Mouse (Mus musculus) right cerebral cortex, adult 18-20 months (tissue): ENCODE data around the gene Nfatc2ip.
A peak's percentile ranks its signal among the peaks of the same experiment; 100 is the strongest.

Experiments used
- DNase-seq: peaks from one replicate; pipeline ENCODE4 v3.0.0; 2022; ENCODE audit warnings: mixed read lengths

Gene Nfatc2ip

GRCm38 (mm10) chr7:126396298-126397119 lies at the start of gene Nfatc2ip:
Gene Nfatc2ip, minus strand, starts transcription at chr7:126396737.
- DNase-seq = peak; percentile 95

GRCm38 (mm10) chr7:126446217-126446616 lies 49.7 kb upstream of the Nfatc2ip start:
- no peak for DNase-seq

DNA sequence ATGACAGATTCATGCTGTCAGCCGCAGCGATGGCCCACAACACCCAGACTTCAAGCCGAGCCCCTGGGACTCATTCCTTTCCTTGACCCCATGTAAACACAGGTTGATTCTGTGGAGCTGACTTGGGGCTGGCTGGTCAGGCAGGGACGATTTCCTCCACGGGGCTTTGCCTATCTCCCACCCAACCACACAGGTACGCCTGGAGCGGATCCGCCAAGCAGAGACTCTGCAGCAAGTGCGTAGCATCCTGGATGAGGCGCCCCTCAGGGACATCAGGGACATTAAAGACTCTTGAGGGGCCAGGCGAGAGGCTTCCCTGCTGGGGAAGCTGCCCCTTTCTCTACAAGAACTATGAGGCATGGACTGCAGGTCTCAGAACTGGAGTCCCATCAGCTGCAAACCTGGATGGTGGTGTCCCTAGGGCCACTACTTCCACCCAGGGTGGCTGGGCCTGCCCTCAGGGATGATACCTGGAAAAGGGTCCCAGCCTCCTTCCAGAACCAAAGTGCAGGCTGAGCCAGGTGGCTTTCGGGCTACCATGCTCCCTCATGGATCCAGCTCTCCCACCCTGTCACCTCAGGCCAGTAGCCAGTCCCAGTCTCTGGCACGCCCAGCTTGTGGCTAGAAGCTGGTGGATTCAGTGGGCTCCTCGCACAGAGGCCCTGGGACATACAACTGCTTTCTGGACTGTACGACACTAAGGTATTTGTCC lies 48.7 kb upstream of the Nfatc2ip start:
- DNase-seq = no peak

GRCm38 (mm10) chr7:126444536-126444935 lies 48.0 kb upstream of the Nfatc2ip start:
- no peak for DNase-seq

DNA sequence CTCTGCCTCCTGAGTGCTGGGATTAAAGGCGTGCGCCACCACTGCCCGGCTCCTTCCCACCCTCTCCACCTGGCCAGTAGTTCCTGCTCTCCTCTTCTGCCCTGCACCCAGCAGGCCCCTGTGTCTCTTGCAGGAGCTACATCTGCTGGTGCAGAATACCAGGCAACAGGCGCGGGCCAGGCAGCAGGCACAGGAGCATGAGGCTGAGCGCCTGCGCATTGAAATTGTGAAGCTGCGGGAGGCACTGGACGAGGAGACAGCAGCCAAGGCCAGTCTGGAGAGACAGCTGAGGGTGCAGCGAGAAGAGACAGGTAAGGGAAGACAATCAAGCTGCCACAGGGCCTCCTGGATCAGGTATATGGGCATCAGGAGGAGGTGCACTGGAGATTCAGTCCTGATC lies 47.5 kb upstream of the Nfatc2ip start:
- DNase-seq = no peak

DNA sequence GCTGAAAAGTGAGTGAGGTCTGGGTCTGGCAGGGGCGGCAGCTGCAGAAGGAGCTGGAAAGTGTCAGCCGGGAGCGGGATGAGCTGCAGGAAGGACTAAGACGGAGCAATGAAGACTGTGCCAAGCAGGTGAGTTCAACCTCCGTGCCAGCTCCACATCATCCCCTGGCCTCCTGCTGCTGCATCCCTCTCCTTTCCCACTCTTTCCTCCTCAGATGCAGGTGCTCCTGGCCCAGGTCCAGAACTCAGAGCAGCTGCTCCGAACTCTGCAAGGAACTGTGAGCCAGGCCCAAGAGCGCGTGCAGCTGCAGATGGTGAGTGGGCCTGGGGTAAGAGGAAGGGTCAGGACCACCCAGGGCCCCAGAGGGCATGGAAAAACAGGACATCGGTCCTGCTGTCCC lies 43.6 kb upstream of the Nfatc2ip start:
- DNase-seq = no peak

- DNase-seq = peak; percentile 18
Observed at GRCm38 (mm10) chr7:126436851-126437250, 40.3 kb upstream of the Nfatc2ip start.

DNA sequence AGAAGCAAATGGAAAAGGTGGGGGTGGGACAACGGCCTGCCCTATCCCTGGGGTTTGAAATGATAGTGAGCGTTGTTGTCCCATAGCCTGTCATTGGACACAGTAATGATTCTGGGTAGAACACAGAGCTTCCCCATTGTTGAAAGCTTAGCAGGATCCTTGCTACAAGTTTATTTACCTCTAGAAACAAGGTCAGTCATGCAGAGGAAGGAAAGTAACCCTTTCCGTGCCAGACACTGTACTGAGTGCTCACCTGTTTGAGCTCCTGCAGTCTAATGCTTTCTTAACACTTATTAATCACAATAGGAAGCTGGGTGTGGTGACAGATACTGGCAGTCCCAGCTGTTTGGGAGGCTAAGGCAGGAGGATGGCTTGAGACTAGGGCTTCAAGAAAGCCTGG lies 39.3 kb upstream of the Nfatc2ip start:
- no peak for DNase-seq

DNA sequence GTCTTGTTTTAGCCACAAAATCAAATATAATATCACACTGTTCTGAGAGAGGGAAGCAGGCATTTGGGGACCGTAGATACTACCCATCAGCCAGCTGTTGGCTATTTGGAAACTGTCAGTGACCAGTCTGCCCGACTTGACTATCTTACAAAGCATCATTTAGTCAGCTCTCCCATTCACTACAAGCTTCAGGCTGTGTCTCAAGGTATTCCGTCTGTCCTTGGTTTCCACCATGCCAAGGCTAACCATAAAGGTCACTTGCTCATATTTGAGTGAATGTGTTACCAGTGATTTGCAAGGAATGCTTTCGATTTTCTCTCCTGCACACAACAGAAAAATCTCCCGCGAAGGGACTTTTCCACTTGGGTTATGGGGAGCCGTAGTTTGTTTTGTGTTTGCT lies 38.2 kb upstream of the Nfatc2ip start:
- DNase-seq = no peak

GRCm38 (mm10) chr7:126430167-126430566 lies 33.6 kb upstream of the Nfatc2ip start:
- DNase-seq = no peak

DNA sequence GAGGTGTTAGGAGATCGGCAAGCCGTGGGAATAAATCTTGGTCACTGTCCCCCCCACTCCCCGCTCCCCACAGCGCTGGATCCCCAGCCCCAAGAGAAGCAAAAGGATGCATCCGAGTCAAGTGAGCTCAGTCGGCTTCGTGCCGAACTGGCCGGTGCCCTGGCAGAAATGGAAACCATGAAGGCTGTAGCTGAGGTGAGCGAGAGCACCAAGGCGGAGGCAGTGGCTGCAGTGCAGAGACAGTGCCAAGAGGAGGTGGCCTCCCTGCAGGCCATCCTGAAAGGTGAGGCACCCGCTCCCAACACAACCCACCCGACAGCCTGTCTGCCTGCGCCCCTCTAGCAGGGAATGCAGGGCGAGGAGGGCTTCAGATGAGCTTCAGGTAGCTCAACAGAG lies 33.0 kb upstream of the Nfatc2ip start:
- no peak for DNase-seq

GRCm38 (mm10) chr7:126428631-126429502 lies 32.3 kb upstream of the Nfatc2ip start, which contains the start of gene Rabep2:
Gene Rabep2, plus strand, starts transcription at chr7:126428759.
- DNase-seq = peak; percentile 91

DNA sequence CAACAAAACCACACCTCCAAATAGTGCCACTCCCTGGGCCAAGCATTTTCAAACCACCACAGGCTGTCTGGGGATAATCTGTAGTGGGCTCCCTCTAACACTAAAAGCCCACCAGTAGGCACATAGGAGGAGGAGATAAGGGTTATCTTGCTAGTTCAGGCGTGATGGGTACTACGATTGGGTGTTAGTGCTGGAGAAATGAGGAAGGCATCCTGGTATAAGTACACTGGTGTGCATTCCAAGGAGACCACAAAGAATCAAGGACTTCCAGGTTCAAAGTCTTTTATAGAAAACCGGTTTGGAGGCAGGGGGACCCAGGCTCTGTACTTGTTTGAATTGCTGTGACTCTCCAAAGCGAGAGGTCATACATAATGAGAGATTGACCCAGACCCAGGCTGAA lies 31.6 kb upstream of the Nfatc2ip start:
- no peak for DNase-seq

- no peak for DNase-seq
Observed at GRCm38 (mm10) chr7:126427323-126427860, 30.9 kb upstream of the Nfatc2ip start.

- DNase-seq = no peak
Observed at GRCm38 (mm10) chr7:126424161-126424560, 27.6 kb upstream of the Nfatc2ip start.

DNA sequence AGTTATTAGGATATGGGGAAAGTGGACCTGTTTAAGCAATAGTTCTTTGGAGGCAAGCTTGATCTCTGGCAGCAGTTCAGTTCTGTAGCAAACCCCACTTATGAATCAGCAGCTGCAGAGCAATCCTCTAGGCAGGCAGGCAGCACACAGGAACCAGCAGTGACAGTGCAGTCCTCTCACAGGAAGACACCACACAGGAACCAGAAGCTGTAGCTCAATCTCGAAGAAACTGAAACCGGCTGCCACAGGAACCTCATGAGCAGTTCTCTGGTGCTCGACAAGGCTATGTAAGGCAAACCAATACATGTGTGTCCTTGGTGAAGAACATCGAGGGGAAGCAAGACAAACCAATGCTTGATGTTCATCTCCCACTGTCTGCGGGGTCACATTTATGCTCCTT lies 25.2 kb upstream of the Nfatc2ip start:
- DNase-seq = no peak

GRCm38 (mm10) chr7:126418496-126418895 lies 22.0 kb upstream of the Nfatc2ip start:
- DNase-seq = no peak

DNA sequence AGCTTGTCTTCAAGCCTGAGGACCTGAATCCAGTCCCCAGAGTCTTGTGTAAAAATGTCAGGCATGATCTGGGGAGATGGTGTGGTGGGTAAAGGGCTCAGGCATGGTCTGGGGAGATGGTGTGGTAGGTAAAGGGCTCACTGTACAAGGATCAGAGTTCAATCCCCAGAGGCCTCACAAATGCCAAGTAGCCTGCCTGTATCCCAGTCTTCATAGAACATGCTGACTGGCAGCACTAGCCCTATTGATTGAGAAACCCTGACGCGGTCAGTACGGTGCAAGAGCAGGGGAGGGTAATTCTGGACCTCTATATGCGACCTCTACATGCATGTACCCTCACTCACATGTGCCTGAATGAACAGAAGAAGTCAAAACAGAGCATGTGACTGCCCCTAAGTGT lies 21.1 kb upstream of the Nfatc2ip start:
- no peak for DNase-seq

DNA sequence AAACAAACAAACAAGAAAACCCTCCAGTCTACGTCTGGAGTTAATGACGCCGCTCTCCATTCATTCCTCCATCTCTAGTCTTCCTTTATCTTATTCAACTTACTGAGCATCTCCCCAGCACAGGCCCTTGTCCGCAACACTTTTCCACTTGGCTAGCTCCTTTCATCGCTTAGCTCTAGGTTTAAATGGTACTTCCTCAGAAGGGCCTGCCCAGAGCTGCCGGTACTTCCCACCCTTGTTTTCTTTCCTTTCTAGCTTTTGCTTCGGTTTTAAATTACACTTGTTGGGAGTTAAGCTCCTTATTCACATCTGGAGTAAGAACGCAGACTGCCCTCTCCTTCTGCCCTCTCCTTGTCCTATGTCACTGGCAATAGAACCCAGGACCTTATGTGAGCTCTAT lies 20.5 kb upstream of the Nfatc2ip start:
- DNase-seq = no peak

- no peak for DNase-seq
Observed at GRCm38 (mm10) chr7:126416615-126417014, 20.1 kb upstream of the Nfatc2ip start.

- DNase-seq = no peak
Observed at GRCm38 (mm10) chr7:126414725-126415124, 18.2 kb upstream of the Nfatc2ip start, which contains the start of gene Cd19. Gene Cd19, minus strand, starts transcription at chr7:126414889.

GRCm38 (mm10) chr7:126411061-126411460 lies 14.5 kb upstream of the Nfatc2ip start:
- no peak for DNase-seq

GRCm38 (mm10) chr7:126408686-126409085 lies 12.1 kb upstream of the Nfatc2ip start:
- no peak for DNase-seq
